Mouse (Mus musculus): ENCODE data around the gene Rec114.

The Rec114 gene

DNA sequence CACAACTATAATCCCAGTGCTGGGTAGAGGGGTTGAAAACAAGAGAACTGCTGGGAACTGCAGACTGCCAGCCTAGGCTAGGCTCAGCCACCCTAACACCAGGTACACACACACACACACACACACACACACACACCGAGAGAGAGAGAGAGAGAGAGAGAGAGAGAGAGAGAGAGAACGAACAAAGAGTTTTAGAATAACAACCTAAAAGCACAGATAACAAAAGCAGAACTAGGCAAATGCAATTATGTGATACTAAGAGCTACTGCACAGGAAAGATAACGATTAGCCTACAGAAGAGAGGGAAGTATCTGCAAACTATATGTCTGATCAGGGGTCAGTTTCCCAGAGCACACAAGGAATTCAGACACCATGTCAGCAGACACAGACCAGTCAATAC is 24.8 kb downstream of the Rec114 start:
- in situ Hi-C loops (cut with MboI, MseI), result loop anchor here in 1 of 2 experiments (10.0 kb wide), 1 partner anchor 374 kb away; no protein-coding TSS in a partner anchor

DNA sequence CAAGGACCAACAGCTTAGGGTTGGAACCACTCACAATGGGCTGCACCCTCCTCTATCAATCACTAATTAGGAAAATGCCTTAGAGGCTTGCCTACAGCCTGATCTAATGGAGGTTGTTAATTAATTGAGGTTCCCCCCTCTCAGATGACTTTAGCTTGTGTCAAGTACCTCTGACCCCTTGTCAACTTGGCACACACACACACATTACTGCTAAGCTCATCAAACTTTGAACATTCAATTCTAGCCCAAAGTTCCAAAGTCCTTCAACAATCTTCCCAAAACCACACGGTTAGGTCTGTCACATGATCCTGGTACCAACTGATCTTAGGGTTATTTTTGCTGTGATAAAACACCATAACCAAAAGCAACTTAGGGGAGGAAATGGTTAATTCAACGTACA is 26.9 kb downstream of the Rec114 start:
- in situ Hi-C loops (cut with MboI, MseI), result loop anchor here in 1 of 2 experiments (10.0 kb wide), 1 partner anchor 372 kb away; no protein-coding TSS in a partner anchor

GRCm38 (mm10) chr9:58710642-58711041 is 33.1 kb downstream of the Rec114 start:
- in situ Hi-C loops (cut with MboI, MseI), result loop anchor here in 1 of 2 experiments (10.0 kb wide), 1 partner anchor 366 kb away; no protein-coding TSS in a partner anchor

- in situ Hi-C loops (cut with MboI, MseI), result loop anchor here in 1 of 2 experiments (10.0 kb wide), 1 partner anchor 365 kb away; no protein-coding TSS in a partner anchor
Measured at GRCm38 (mm10) chr9:58709939-58710338, 33.8 kb downstream of the Rec114 start.

GRCm38 (mm10) chr9:58707796-58708195 is 36.0 kb downstream of the Rec114 start:
- in situ Hi-C loops (cut with MboI, MseI), result no loop called here

DNA sequence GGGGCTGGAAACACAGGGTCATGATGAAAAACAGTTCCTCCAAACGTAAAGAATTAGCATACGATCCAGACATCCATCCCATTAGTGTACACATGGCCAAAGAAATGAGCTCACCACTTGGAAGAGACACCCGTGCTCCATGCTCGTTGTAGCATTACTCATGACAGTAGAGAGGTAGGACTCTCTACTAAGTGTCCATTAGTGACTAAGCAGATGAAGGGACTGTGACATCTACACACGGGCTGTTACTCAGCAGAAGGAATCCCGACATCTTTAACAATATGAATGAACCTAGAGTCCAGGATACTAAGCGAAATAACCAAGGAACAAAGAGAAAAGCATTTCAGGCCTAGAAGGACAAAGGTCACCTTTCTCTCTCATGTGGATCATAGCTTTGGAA is 37.7 kb downstream of the Rec114 start:
- in situ Hi-C loops (cut with MboI, MseI), result no loop called here

- in situ Hi-C loops (cut with MboI, MseI), result no loop called here
Measured at GRCm38 (mm10) chr9:58703766-58704165, 40.0 kb downstream of the Rec114 start.

- in situ Hi-C loops (cut with MboI, MseI), result no loop called here
Measured at GRCm38 (mm10) chr9:58701751-58702150, 42.0 kb downstream of the Rec114 start.

DNA sequence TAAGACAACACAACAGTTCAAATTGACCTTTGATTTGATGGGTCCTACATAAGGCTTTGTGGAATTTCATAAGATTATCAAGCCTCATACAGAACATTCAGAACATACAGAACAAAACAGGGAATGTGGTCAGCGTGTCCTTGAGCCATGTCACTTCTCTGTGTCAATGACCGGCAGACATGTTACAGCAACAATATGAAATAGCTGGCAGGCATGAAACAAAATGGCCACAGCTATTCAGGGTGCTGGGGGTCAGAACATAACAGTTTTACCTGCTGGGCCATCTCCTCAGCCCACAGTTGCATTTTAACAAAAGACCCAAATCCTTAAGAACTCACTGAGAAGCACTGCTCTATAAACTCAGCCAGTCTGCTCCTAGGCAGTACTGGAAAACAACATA is 45.3 kb downstream of the Rec114 start:
- in situ Hi-C loops (cut with MboI, MseI), result no loop called here

DNA sequence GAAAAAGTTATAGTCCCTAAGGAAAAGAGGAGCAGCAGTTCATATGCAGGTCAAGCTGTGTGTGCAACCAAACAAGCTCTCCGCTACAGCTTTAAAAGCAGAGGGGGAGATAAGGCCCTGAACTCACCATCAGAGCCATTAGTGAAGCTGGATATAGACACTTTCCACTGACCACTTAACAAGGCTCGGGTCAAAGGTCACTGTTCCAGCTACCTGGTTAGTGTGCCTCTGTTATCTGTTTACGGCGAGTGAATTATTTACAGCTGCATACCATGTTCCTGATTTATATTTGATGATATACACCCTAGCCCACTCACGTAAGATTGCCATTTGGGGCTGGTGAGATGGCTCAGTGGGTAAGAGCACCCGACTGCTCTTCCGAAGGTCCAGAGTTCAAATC is 52.3 kb downstream of the Rec114 start:
- in situ Hi-C loops (cut with MboI, MseI), result no loop called here

- in situ Hi-C loops (cut with MboI, MseI), result no loop called here
Measured at GRCm38 (mm10) chr9:58690701-58691100, 53.1 kb downstream of the Rec114 start.

DNA sequence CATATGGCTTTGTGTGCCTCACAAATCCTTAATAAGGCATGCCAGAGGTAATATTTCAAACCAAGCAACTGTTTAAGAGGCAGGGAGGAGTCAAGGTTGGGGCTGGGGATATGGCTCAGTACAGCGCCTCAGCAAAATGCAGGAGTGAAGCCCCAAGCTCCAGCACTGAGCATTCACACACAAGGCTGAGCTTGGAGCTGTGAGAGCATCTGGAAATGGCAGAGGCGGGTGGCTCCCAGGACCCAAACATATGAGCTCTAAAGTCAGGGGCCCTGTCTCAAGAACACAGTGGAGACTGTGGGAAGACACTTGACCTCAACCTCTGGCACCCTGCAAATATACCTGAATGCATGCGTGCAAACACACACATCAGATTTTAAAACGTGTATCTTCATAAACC is 55.7 kb downstream of the Rec114 start:
- in situ Hi-C loops (cut with MboI, MseI), result no loop called here

GRCm38 (mm10) chr9:58685290-58685689 is 58.5 kb downstream of the Rec114 start:
- in situ Hi-C loops (cut with MboI, MseI), result no loop called here

- in situ Hi-C loops (cut with MboI, MseI), result no loop called here
Measured at GRCm38 (mm10) chr9:58683372-58683771, 60.4 kb downstream of the Rec114 start.

DNA sequence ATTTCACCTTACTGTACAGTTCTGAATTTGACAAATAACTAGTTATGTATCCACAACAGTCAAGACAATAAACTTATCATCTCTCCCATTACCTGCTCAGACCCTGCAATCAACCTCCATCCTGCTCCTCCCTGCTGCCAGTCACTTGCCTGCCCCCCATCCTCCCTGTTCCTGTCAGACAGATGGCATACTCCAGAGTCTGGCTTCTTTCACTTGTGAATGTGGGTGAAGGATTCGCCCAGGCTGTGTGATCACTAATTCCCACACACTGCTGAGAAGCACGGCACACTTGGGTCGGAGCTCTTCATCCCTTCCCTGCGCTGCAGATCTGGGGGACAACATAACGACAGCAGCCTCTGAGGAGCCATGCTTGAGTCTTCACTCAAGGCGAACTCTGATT is 61.7 kb downstream of the Rec114 start:
- in situ Hi-C loops (cut with MboI, MseI), result no loop called here

DNA sequence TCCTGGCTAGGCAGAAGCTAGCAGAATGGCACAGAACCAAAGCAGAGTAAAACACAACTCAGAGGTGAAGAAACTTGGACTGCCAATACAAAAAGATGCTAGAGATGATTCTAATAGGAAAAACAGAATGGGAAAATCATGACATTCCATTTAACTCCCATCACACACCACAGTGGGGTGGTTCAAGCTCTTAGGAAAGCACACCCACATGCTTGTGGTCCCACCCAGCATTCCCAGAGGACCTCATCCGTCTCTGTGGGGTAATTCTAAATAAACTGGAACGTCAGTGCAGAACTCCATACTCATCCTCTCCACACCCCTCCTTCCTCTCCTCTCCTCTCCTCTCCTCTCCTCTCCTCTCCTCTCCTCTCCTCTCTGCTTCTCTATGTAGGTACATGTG is 62.4 kb downstream of the Rec114 start:
- in situ Hi-C loops (cut with MboI, MseI), result no loop called here

GRCm38 (mm10) chr9:58675371-58675770 is 68.4 kb downstream of the Rec114 start:
- in situ Hi-C loops (cut with MboI, MseI), result no loop called here

- in situ Hi-C loops (cut with MboI, MseI), result no loop called here
Measured at GRCm38 (mm10) chr9:58674736-58675135, 69.0 kb downstream of the Rec114 start.

DNA sequence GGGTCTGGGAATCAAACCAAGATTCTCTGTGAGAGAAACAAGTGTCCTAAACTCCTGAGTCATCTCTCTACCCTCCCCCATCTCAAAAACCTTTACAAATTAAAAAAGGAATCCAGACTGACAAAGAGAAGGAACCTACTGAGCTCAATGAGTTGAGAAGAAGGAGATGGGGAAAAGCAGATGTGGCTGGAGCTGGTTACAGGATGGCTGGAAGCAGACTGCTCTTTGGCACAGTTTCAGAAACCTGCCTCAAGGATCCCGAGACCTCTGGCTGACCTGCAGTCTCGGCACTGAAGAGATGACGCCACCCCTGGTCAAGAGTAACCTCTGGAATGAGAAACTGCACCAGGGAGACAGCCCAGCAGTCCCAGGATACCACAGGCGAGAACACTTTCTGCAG is 71.3 kb downstream of the Rec114 start:
- in situ Hi-C loops (cut with MboI, MseI), result no loop called here

DNA sequence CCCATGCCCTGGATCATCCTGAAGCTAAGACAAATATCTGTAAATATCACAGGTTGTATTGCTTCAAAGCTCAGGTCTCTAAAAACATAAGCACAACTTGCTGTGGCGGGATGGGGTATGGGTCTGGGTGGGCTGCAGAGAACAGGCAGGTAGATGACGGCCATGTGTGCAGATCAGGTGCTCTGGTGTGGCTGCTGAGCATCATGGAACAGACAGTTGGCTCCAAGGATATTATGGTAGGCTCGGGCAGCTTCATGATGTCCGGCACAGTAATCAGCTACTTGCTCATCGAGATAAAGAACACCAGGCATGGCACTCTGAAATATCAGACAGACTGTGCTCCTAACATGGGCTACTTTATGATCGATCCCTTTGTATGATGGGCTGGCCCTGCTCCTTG is 73.9 kb downstream of the Rec114 start:
- in situ Hi-C loops (cut with MboI, MseI), result no loop called here

DNA sequence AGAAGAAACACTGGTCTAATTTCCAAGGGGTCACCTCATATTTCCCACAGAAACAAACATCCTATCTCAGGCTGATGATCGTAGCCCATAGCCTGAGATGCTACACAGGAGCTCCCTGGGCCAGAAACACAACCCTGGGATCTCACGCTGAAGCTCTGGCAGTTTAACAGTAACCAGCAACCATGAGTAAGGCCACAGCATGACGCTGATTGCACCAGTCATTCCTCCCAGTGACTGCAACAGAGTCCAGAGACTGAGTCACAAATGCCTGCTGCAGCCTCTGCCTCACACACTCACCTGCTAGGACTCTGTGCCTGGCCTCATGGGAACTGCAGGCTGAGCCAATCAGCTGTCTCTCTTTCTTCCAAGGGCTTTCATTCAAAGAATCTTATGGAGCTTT is 74.7 kb downstream of the Rec114 start:
- in situ Hi-C loops (cut with MboI, MseI), result no loop called here

DNA sequence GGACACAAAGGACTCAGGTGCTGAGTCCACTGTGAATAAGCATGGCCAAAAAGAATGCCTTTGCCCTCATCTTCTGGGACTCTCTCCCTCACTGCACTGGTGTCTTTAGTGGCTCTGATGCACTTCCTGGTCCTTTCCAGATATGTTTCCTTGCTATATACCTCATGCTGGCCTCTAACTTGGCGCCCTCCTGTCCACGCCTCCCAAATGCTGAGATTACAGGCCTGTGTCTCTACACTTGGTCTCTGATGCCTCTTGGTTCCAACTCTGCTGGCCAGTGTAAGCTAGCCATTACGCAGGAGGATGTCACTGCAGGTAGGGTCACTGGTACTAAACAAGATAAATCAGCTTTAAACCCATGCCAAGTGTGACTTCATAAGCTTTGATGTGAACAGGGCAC is 75.6 kb downstream of the Rec114 start:
- in situ Hi-C loops (cut with MboI, MseI), result no loop called here

GRCm38 (mm10) chr9:58667244-58667643 is 76.5 kb downstream of the Rec114 start:
- in situ Hi-C loops (cut with MboI, MseI), result no loop called here

DNA sequence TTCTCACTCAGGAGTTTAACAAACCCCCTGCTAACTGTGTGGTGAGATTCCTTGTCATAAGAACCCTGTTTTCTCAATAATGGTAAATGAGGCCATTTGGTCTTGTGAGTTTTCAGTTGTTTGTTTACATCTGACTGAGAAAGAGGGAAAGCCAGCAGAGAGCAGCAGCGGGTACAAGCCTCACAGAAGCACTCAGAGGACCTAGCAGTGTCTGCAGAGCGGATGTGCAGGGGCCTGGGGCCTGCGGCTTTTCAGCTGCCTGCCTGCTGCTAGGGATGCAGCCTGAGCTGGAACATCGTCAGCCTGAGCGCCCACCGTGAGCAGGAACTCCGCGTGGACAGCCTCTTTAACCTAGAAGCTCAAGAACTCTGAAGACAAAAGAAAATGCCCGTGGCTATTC is 77.6 kb downstream of the Rec114 start:
- in situ Hi-C loops (cut with MboI, MseI), result no loop called here

All from T-helper 17 cell (primary cell).